8 mouse cellular contexts compared by ENCODE assay signal in genomic region chr10:33703420-33703819, GRCm38 (mm10).
A peak's percentile ranks its signal among the peaks of the same experiment; 100 is the strongest.
DNase-seq lines count a peak whose midpoint lies in the region; ATAC-seq lines count a peak whose summit lies in the region.

No protein-coding gene starts in this region.

- ATAC-seq in cerebellum, adult (ENCODE audit: insufficient number of reproducible peaks, low FRiP score, low TSS enrichment), result no peak

- DNase-seq in cerebellum, postnatal 10 days, result peak; percentile 66 to 76
- DNase-seq in testis, postnatal 10 days (ENCODE audit: low spot score), result peak; percentile 59
- DNase-seq in testis, postnatal 14 days (ENCODE audit: low spot score), result no peak
- peak; percentile 51 for DNase-seq in forelimb bud, embryonic 11.5 days (ENCODE audit: low read depth, low spot score)
- peak; percentile 85 to 91 for DNase-seq in left cerebral cortex, adult 18-20 months (ENCODE audit: low spot score in 2 of 2)
- peak; percentile 82 for DNase-seq in right cerebral cortex, adult 18-20 months
- DNase-seq in gastrocnemius, adult 18-20 months (ENCODE audit: low spot score), result no peak

Comparison
In these comparisons a context has a peak if more than half of its experiments do, and no peak if none do; other contexts are left out.
1. DNase-seq: peak in cerebellum, postnatal 10 days (2 of 2), testis, postnatal 10 days (single experiment), forelimb bud, embryonic 11.5 days (single experiment), left cerebral cortex, adult 18-20 months (2 of 2) and right cerebral cortex, adult 18-20 months (single experiment); none in testis, postnatal 14 days (single experiment) and gastrocnemius, adult 18-20 months (single experiment).